Mouse (Mus musculus) heart, embryonic 16.5 days (tissue): Measurements from ENCODE around the gene Tspan15. TPM values are rescaled to one million over a fixed set of nuclear protein-coding genes. Genes with fewer than 3 reads are reported as not detected.

Experiments
- ATAC-seq: fragments of 200-750 bp; cut with Nextera tagmentation; replicated peaks from 2 replicates; pipeline ENCODE4 v1.8.0; 2017; ENCODE audit warnings: moderate number of reproducible peaks; ENCODE audit not compliant: insufficient read depth, low FRiP score; ENCODE audit errors: extremely low read depth
- H3K27ac ChIP-seq: fragments of 300-500 bp; sonication (generic); 2 replicates; pipeline ENCODE4 v1.5.1; 2014; ENCODE audit warnings: mild to moderate bottlenecking, low read length, control low read depth, moderate library complexity
- H3K27me3 ChIP-seq: fragments of 300-500 bp; sonication (generic); 2 replicates; pipeline ENCODE4 v1.6.1; 2014; ENCODE audit warnings: low read length, mixed read lengths; ENCODE audit not compliant: control insufficient read depth, insufficient read depth
- H3K36me3 ChIP-seq: fragments of 300-500 bp; sonication (generic); 2 replicates; pipeline ENCODE4 v1.6.1; 2014; ENCODE audit not compliant: control insufficient read depth, insufficient read depth
- H3K4me1 ChIP-seq: fragments of 300-500 bp; sonication (generic); 2 replicates; pipeline ENCODE4 v1.6.1; 2014; ENCODE audit warnings: low read length, mixed read lengths; ENCODE audit not compliant: control insufficient read depth, insufficient read depth
- H3K4me2 ChIP-seq: fragments of 300-500 bp; sonication (generic); 2 replicates; pipeline ENCODE4 v1.6.1; 2014; ENCODE audit warnings: low read depth, mild to moderate bottlenecking, control low read depth, low read length
- H3K4me3 ChIP-seq: fragments of 300-500 bp; sonication (generic); 2 replicates; pipeline ENCODE4 v1.5.1; 2014; ENCODE audit warnings: mild to moderate bottlenecking, control low read depth, low read length
- H3K9ac ChIP-seq: fragments of 300-500 bp; sonication (generic); 2 replicates; pipeline ENCODE4 v1.6.1; 2014; ENCODE audit warnings: low read length, control low read depth
- H3K9me3 ChIP-seq: fragments of 300-500 bp; sonication (generic); replicated peaks from 2 replicates; pipeline ENCODE4 v1.6.1; 2016; ENCODE audit warnings: low read length; ENCODE audit not compliant: control insufficient read depth
- WGBS: fragments of 180-500 bp; shearing (Covaris S2); extraction: QIAGEN DNeasy Blood & Tissue Kit; methylation state at CpG from one replicate; pipeline ENCODE4 v1.1.7; 2014; 5-methylcytosine and 5-hydroxymethylcytosine counted together
- microRNA-seq: library from miRNA; unstranded; fragments of <30 nt; microRNA quantifications from one replicate; pipeline ENCODE4, GENCODE M21; 2017
- polyA plus RNA-seq: library from polyadenylated mRNA; unstranded; fragments of >200 nt; fragmentation: Nextera tagmentation; extraction: Ambion mirVana; gene quantifications from 2 replicates; pipeline ENCODE4 v1.2.1, GENCODE M21; 2015

Gene Tspan15
- polyA plus RNA-seq, 1 experiment from 2014 or later = 10.9 TPM

DNA sequence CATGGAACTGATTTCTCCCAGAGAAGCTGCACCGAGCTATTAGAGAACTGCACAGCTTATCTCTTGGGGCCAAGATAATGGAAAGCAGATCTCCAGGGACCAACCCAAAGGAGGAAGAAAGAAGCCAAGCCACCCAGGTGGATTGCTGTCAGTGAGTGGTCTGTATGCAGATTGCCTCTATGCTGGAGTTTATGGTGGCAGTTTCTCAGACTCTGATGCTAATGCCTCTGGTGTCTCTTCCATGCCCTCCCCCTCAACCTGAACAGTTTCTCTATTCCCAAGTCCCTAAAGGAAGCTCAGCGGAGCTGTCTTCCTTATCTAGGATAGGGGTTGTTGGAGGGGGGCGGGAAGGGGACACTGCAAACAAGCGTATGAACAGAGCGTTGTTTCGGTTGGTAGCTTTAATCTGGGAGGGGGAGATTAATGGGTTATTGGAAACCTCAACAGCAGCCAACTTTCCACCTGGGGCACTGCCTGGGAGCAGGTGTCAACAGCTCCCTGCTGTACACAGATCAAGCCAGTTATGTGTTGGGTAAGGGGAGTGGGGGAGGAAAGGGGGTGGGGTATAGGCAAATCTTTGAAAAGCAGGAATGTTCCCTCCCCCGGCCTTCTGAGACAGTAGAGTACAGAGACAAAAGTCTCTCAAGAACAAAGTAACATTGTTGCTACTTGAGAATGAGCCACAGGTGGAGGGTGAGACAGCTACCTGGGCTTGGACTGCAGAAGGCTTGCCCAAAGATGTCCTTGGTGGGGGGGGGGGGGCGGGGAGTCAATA lies 95.2 kb downstream of the Tspan15 start:
- no peak overlapping the region for H3K4me2 ChIP-seq
- H3K36me3 ChIP-seq = no peaks in the 10 kb centered on the region
- H3K4me1 ChIP-seq = no peaks in the 10 kb centered on the region
- no peak overlapping the region for H3K27ac ChIP-seq
- H3K9ac ChIP-seq = no peak overlapping the region
- WGBS = 4% methylated on average over 8 of the region's 8 CpGs
- peaks cover 71% of the 10 kb centered on the region for H3K27me3 ChIP-seq
- no peaks in the 10 kb centered on the region for H3K9me3 ChIP-seq
- H3K4me3 ChIP-seq = no peak overlapping the region
- no peak for ATAC-seq

Small RNA genes within 50 kb of the gene (microRNA-seq; reads per million reads assigned to microRNA genes)
- gene Mir7662 = 0.59 reads per million

Other genes with a start within 250 kb of the Tspan15 start
- not detected in 2 replicates for gene Neurog3, start 98.2 kb downstream of the Tspan15 start, polyA plus RNA-seq
- 3.5 and 4.5 TPM in 2 replicates for gene Fam241b, start 87.3 kb downstream of the Tspan15 start, polyA plus RNA-seq
- 0.05 TPM in 1 of 2 replicates, not detected in the other for gene Tacr2, start 21.2 kb upstream of the Tspan15 start, polyA plus RNA-seq
- 232 and 240 TPM in 2 replicates for gene Hk1, start 148.7 kb upstream of the Tspan15 start, polyA plus RNA-seq
- 0.33 and 0.35 TPM in 2 replicates for gene Hkdc1, start 191.2 kb upstream of the Tspan15 start, polyA plus RNA-seq
- 0.35 and 0.66 TPM in 2 replicates for gene 4930507D05Rik, start 218.2 kb upstream of the Tspan15 start, polyA plus RNA-seq
- 29.2 and 29.9 TPM in 2 replicates for gene Supv3l1, start 218.5 kb upstream of the Tspan15 start, polyA plus RNA-seq